Comparison of ENCODE assay signal across 12 mouse cellular contexts in the genomic region with DNA sequence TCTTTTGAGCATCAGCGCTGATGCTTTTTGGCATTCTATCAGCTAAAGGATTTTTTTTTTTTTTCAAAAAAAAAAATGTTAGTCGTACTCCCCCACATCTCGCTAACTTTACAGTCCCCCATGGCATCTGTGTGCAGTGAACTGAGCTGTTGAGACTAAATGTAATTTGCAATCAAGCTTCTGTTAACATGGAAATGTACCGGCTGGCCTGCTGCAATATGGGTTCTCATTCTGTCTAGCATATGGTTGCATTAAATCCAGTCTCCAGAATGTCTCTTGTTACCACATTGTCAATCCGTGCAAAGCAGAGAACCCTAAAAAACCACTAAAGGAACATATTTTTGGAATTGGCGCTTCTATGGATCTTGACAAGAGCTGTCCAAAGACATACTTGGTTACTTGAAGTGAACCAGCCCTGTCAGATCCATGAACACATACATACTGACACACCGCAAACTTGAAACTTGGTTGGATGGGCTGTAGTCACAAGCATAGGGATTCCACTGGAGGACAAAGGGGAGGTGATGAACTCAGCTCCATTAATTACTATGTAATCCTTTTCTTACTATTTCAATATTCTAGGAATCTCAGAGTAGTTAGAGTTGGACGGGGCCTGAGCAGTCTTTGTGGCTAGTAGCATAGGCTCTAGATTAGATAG. TPM values are rescaled to one million over a fixed set of nuclear protein-coding genes. Genes with fewer than 3 reads are reported as not detected.
A peak's percentile ranks its signal among the peaks of the same experiment; 100 is the strongest.
DNase-seq lines count a peak whose midpoint lies in the region; ATAC-seq and TF ChIP-seq lines count a peak whose summit lies in the region.
"Had no signal": no experiment of that assay in that cellular context is flagged by ENCODE, and none has a peak within 500 bp of the region (broad histone marks: within the 10 kb centered on the region; RNA-seq: fewer than 3 reads in every experiment).

No protein-coding gene starts in this region.

- no peak overlapping the region for H3K4me2 ChIP-seq in lung, postnatal 0 days (replicated peaks; ENCODE audit: low read depth, low read length)
- H3K4me2 ChIP-seq: embryonic facial prominence, embryonic 12.5 days had no signal

- H3K4me3 ChIP-seq in lung, postnatal 0 days (ENCODE audit: low read depth, low read length): no peak overlapping the region
- H3K4me3 ChIP-seq: embryonic facial prominence, embryonic 12.5 days; limb, embryonic 10.5 days had no signal

- TF ChIP-seq CTCF in lung, postnatal 0 days (IDR thresholded peaks at IDR 0.05): no peak

- no peaks in the 10 kb centered on the region for H3K9me3 ChIP-seq in lung, postnatal 0 days (ENCODE audit: low read length)
- H3K9me3 ChIP-seq: embryonic facial prominence, embryonic 12.5 days; limb, embryonic 10.5 days had no signal

- no peaks in the 10 kb centered on the region for H3K4me1 ChIP-seq in lung, postnatal 0 days (ENCODE audit: insufficient read depth, low read depth, low read length)
- H3K4me1 ChIP-seq: embryonic facial prominence, embryonic 12.5 days; limb, embryonic 10.5 days had no signal

- no peak overlapping the region for H3K9ac ChIP-seq in lung, postnatal 0 days (replicated peaks; ENCODE audit: low read depth)
- H3K9ac ChIP-seq: embryonic facial prominence, embryonic 12.5 days; liver, postnatal 0 days had no signal

- WGBS in lung, postnatal 0 days: 61% methylated on average over 8 of the region's 8 CpGs

- peak; percentile 36 for DNase-seq in lung, postnatal 0 days (ENCODE audit: low spot score)
- no peak for DNase-seq in lung, postnatal 36 days
- peak; percentile 54 to 69 for DNase-seq in frontal cortex, postnatal 14 days (ENCODE audit: low spot score in 2 of 2)
- peak; percentile 64 to 73 for DNase-seq in layer of hippocampus, postnatal 36 days
- peak; percentile 65 to 83 for DNase-seq in right cerebral cortex, postnatal 36 days (ENCODE audit: low spot score in 2 of 2)
- no peak for DNase-seq in adrenal gland, adult 18-20 months (ENCODE audit: low spot score in 2 of 2)
- DNase-seq: gastrocnemius, postnatal 36 days; liver, postnatal 0 days had no signal

- peak; percentile 53 for ATAC-seq in lung, postnatal 0 days
- ATAC-seq in activated CD4-positive, CD25-positive, alpha-beta regulatory T cell, adult 4 months: no peak
- ATAC-seq: liver, postnatal 0 days had no signal

- no peak overlapping the region for H3K27ac ChIP-seq in lung, postnatal 0 days (ENCODE audit: low read length)
- H3K27ac ChIP-seq: embryonic facial prominence, embryonic 12.5 days; limb, embryonic 10.5 days had no signal

- TF ChIP-seq EP300 in lung, postnatal 0 days (IDR thresholded peaks at IDR 0.05): no peak

- H3K27me3 ChIP-seq in lung, postnatal 0 days (replicated peaks; ENCODE audit: insufficient read depth, low read length): no peaks in the 10 kb centered on the region
- H3K27me3 ChIP-seq: embryonic facial prominence, embryonic 12.5 days had no signal

- no peaks in the 10 kb centered on the region for H3K36me3 ChIP-seq in lung, postnatal 0 days (ENCODE audit: insufficient read depth, low read length)
- H3K36me3 ChIP-seq: embryonic facial prominence, embryonic 12.5 days; limb, embryonic 10.5 days had no signal

RNA-seq across cellular contexts. Expression of gene Tprg, which starts 30.9 kb away (rescaled TPM):
- polyA plus RNA-seq in lung, postnatal 0 days (2015; fragmentation: Nextera tagmentation; extraction: Ambion mirVana): 0.21 and 0.25 TPM in 2 replicates
- total RNA-seq in layer of hippocampus, postnatal 36 days (2021): not detected
- total RNA-seq in adrenal gland, adult 18-20 months (2021): not detected
- not detected for polyA plus RNA-seq in activated CD4-positive, CD25-positive, alpha-beta regulatory T cell, adult 4 months (2017; shearing (Covaris generic))
- total RNA-seq: gastrocnemius, postnatal 36 days; heart, postnatal 14 days had no signal
- polyA plus RNA-seq: embryonic facial prominence, embryonic 12.5 days; limb, embryonic 10.5 days; liver, postnatal 0 days had no signal

Comparison
In these comparisons a context has a peak if more than half of its experiments do, and no peak if none do; other contexts are left out.
1. DNase-seq: peak in lung, postnatal 0 days (single experiment), frontal cortex, postnatal 14 days (2 of 2), layer of hippocampus, postnatal 36 days (2 of 2) and right cerebral cortex, postnatal 36 days (2 of 2); none in lung, postnatal 36 days (single experiment) and adrenal gland, adult 18-20 months (0 of 2).